Mouse (Mus musculus): ENCODE measurements around the gene Ece1.
A peak's percentile ranks its signal among the peaks of the same experiment; 100 is the strongest.

- TF ChIP-seq CTCF (IDR thresholded peaks at IDR 0.05; ENCODE audit: borderline replicate concordance, insufficient read depth, low read length) = peak; percentile 94
- TF ChIP-seq POLR2A (IDR thresholded peaks at IDR 0.05; ENCODE audit: low read depth, low read length) = no peak
Observed at GRCm38 (mm10) chr4:137844656-137845055, 17.4 kb upstream of the Ece1 start.

Measured in embryonic fibroblast, embryonic 13.5 days (primary cell).